Mouse (Mus musculus): ENCODE measurements around the gene Marcks.

The Marcks gene

GRCm38 (mm10) chr10:37138778-37139442 is at the start of gene Marcks:
Marcks (minus strand) TSS chr10:37138920.
- DNase-seq (ENCODE audit: low spot score) = peak; percentile 90

GRCm38 (mm10) chr10:37177071-37177470 is 38.4 kb upstream of the Marcks start:
- no peak for DNase-seq (ENCODE audit: low spot score)

- no peak for DNase-seq (ENCODE audit: low spot score)
Observed at GRCm38 (mm10) chr10:37172416-37172950, 33.8 kb upstream of the Marcks start.

GRCm38 (mm10) chr10:37171711-37172415 is 33.1 kb upstream of the Marcks start:
- DNase-seq (ENCODE audit: low spot score) = no peak

- no peak for DNase-seq (ENCODE audit: low spot score)
Observed at GRCm38 (mm10) chr10:37170878-37171277, 32.2 kb upstream of the Marcks start.

- peak; percentile 12 for DNase-seq (ENCODE audit: low spot score)
Observed at GRCm38 (mm10) chr10:37170466-37170865, 31.7 kb upstream of the Marcks start.

- no peak for DNase-seq (ENCODE audit: low spot score)
Observed at GRCm38 (mm10) chr10:37167527-37167926, 28.8 kb upstream of the Marcks start.

- DNase-seq (ENCODE audit: low spot score) = no peak
Observed at GRCm38 (mm10) chr10:37159731-37160130, 21.0 kb upstream of the Marcks start.

- DNase-seq (ENCODE audit: low spot score) = no peak
Observed at GRCm38 (mm10) chr10:37157156-37157555, 18.4 kb upstream of the Marcks start.

- DNase-seq (ENCODE audit: low spot score) = no peak
Observed at GRCm38 (mm10) chr10:37155131-37155530, 16.4 kb upstream of the Marcks start.

GRCm38 (mm10) chr10:37151539-37152271 is 13.0 kb upstream of the Marcks start:
- no peak for DNase-seq (ENCODE audit: low spot score)

- DNase-seq (ENCODE audit: low spot score) = no peak
Observed at GRCm38 (mm10) chr10:37148016-37148415, 9.3 kb upstream of the Marcks start.

GRCm38 (mm10) chr10:37145456-37145855 is 6.7 kb upstream of the Marcks start:
- DNase-seq (ENCODE audit: low spot score) = no peak

GRCm38 (mm10) chr10:37141621-37142020 is 2.9 kb upstream of the Marcks start:
- no peak for DNase-seq (ENCODE audit: low spot score)

GRCm38 (mm10) chr10:37140736-37141451 is 2.2 kb upstream of the Marcks start:
- peak; percentile 89 for DNase-seq (ENCODE audit: low spot score)

- peak; percentile 46 for DNase-seq (ENCODE audit: low spot score)
Observed at GRCm38 (mm10) chr10:37140166-37140735, 1.5 kb upstream of the Marcks start.

- peak; percentile 24 for DNase-seq (ENCODE audit: low spot score)
Observed at GRCm38 (mm10) chr10:37139443-37140165, 884 bp upstream of the Marcks start.

- peak; percentile 17 for DNase-seq (ENCODE audit: low spot score)
Observed at GRCm38 (mm10) chr10:37138311-37138731, 399 bp downstream of the Marcks start.

GRCm38 (mm10) chr10:37137531-37138310 is 999 bp downstream of the Marcks start:
- peak; percentile 65 for DNase-seq (ENCODE audit: low spot score)

- peak; percentile 93 for DNase-seq (ENCODE audit: low spot score)
Observed at GRCm38 (mm10) chr10:37136981-37137518, 1.7 kb downstream of the Marcks start.

Measured in urinary bladder, postnatal 14 days (tissue).